Mouse (Mus musculus): Measurements from ENCODE around the gene Meox1.

Meox1 gene

GRCm38 (mm10) chr11:101849286-101849685, 44.9 kb downstream of the Meox1 start:
- DNase-seq: peak; percentile 65 to 71

- DNase-seq: no peak
These were observed 46.7 kb downstream of the Meox1 start for GRCm38 (mm10) chr11:101847509-101847908.

DNA sequence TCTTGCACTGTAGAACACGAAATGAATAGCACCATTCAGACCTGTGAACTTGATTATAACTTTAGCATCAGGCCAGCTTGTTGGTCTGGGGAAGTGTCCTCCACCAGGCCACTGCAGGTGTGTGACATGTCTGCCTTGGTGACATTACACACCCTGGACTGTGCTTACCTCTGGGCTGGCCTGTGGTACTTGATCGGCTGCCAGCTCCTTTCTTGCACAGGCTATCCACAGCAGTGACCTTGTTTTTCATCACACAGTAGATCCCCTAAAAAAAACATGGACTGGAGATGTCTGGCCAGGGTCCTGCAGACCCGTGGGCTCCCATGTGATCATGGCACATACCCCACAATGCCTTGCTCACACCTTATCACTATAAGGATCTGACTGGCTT, 51.4 kb downstream of the Meox1 start:
- DNase-seq: no peak

DNA sequence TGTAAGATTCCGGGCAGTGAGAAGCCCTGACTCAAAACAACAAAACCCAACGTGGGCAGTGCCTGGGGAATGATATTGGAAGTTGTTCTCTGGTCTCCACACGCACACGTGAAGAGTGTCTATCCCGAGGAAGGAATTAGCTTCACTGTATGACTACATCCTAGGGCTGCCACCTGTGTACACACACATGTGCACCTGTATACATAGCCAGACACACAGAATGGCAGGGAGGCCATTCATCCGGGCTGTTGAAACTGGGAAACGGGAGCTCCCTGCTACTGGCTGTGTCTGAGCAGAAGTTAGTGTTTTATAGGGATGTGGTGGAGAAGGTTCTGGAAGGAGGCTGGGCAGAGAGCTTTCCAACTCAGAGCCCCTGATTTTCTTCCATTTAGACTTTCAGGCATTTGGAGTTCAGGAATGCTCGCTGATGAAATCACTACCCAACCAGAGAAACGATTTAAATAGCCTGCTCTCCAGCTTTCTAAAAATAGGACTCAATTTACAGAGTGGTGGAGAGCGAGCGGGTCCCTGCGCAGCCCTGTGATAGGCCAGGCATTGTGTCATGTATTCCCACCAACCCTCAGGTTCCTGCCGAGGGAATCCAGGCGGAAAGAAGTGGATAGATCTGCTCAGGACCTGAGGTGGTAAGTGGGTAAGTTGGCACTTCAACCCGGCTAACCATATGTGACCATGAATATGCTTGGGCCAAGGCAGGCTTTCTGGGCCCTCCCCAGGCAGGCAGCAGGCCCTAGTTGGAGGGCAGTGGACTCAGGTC, 52.0 kb downstream of the Meox1 start:
- DNase-seq: peak; percentile 29 to 47

DNA sequence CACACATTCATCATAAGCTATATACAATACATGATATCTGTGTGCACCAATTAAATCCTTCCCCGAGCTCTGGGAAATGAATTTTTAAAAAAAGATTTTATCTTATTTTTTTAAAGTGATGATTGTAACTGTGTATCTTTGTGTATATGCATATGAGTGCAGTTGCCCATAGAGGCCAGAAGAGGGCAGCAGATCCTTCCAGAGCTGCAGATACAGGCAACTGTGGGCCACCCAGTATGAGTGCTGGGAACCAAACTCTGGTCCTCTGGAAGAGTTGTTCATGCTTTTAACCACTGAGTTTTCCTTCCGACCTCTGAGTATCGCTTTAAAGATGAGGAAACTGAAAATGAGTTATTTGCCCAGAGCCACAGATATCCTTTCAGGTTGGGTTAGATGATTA, 53.8 kb downstream of the Meox1 start:
- no peak for DNase-seq

DNA sequence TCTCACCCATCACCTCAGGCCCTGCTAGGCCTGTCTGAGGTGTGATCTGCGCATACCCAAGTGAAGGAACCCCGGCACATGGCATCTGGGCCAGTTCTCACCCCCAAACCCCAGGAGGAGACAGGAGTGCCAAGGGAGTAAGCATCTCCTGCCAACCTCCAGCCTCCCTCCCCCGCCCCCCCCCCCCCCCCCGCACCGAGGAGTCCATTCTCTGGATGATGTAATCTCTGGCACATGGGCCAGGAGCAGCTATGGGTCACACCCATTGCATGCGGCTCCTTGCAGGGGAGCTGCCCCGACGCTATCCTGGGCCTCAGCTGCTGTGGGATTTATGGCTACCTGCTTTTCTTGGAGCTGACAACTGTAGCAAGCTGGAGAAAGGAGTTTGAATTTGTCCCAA, 54.7 kb downstream of the Meox1 start:
- DNase-seq: peak in 1 of 2 experiments; percentile 29

- DNase-seq: peak; percentile 16 to 53
These were observed 62.2 kb downstream of the Meox1 start for GRCm38 (mm10) chr11:101832001-101832400.

- no peak for DNase-seq
These were observed 63.6 kb downstream of the Meox1 start for GRCm38 (mm10) chr11:101830616-101831015.

DNA sequence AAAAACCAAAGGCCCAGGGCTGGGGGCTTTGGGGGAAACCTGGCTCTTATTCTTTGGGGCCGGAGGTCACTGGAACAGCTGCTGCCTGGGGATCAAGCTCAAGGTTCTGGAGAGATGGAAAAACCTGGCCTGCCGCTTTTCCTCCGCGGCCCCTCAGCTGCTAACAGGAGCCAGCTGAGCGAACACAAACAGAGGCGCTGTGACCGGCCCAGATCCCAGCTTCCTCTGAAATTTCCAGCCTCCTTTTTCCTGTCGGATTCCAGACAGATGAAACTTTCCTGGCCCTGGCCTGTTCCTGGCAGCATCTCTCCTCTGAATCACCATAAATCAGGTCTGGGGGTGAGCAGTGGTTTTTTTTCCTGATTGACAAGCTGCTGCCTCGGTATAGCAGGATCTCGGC, 64.1 kb downstream of the Meox1 start:
- DNase-seq: peak; percentile 62 to 66

- DNase-seq: no peak
These were observed 65.5 kb downstream of the Meox1 start for GRCm38 (mm10) chr11:101828718-101829117.

Data from kidney, postnatal 36 days (tissue).